Mouse (Mus musculus) right cerebral cortex, postnatal 25 days (tissue): Measurements from ENCODE around the gene Ints5.
A peak's percentile ranks its signal among the peaks of the same experiment; 100 is the strongest.

ENCODE experiments used
- DNase-seq: peaks from one replicate; pipeline ENCODE4 v3.0.0; 2022

Ints5 gene

DNA sequence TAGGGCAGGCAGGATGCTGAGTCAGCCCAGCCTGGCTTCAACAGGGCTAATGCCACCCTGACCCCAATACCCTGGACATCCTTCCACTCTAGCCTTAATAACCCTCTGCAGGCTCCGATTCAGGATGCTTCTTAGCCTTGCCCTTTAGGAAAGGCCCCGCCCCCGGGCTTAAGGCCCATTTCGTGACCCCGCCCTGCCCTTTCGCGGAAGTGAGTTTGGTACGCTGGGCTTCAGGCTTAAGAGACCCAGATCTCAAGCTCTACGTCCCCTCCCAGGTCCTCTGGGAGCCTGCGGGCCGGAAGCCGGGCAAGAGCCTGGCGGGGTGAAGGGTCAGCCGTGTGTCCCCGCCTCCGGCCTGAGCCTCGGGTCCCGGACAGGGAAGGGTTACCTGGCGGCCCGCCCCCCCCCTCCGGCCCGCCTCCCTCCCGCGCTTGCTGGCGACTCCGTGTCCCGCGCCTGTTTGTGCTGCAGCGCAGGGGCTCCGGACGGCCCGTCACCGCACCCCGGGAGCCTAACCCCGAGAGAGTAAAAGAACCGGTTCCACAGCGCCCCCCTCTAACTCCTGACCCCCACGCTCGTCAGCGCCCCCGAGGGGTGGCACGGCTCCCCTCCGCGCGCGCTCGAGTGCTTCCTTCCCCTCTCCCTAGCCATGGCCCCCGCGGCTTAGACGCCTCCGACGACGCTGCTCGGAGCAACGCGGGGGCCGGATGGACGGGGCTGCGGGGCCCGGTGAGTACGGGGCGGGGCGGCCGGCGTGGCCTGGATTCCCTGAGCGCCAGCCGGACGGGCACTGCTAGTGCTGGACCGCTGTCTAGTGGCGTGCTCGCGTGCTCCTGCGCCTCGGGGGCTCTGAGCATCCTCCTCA lies 36.7 kb downstream of the Ints5 start, which contains the start of the genes Rom1 and Eml3:
TSS of gene Rom1 (minus strand) at position 133 of the 865 bp plus-strand sequence.
TSS of gene Eml3 (plus strand) at position 329 of the 865 bp plus-strand sequence.
- DNase-seq = peak; percentile 56

DNA sequence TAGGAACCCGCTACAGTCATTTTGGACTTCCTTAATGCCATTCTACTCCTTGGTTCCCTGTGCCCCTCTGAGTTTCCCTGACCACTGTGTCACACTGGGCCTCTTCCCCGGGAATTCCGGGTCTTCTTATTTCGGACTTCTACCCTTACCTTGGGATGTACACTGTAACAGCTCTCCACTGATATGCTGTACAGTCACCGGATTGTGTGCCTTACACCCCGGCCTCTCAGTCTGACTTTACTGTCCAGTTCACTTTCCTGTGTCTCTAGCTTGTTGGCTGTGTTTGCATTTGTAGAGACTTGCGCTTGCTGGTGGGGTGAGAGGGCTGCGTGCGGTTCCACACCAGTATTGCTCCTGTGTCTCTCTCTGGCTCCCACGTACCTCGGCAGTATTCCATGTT lies 37.3 kb downstream of the Ints5 start:
- no peak for DNase-seq

- no peak for DNase-seq
Observed at GRCm38 (mm10) chr19:8930771-8931170, 38.0 kb downstream of the Ints5 start.

- no peak for DNase-seq
Observed at GRCm38 (mm10) chr19:8936736-8937135, 43.9 kb downstream of the Ints5 start.

- DNase-seq = no peak
Observed at GRCm38 (mm10) chr19:8940526-8941133, 47.8 kb downstream of the Ints5 start.

- DNase-seq = no peak
Observed at GRCm38 (mm10) chr19:8941136-8941514, 48.3 kb downstream of the Ints5 start.

GRCm38 (mm10) chr19:8941515-8942217 lies 48.9 kb downstream of the Ints5 start, which contains the start of gene Mta2:
TSS of gene Mta2 (plus strand) at chr19:8941875.
- DNase-seq = peak; percentile 91

GRCm38 (mm10) chr19:8942276-8942964 lies 49.6 kb downstream of the Ints5 start:
- DNase-seq = peak; percentile 66

DNA sequence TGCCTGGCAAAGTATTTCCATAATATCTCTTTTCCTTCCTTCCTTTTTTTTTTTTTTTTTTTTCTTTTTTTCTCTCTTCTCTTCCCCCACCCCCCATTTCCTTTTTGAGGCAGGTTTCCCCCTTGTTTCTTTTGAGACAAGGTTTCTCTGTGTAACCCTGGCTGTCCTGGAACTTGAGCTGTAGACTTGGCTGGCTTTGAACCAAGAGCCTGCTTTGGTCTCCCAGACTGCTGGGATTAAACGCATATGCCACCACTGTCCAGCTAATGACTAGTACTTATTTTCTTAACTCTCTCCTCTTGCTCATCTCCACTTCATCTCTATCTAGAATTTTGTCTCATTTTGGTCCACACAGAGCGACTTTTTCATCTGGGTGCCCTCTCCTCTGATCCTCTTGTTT lies 50.2 kb downstream of the Ints5 start:
- no peak for DNase-seq

DNA sequence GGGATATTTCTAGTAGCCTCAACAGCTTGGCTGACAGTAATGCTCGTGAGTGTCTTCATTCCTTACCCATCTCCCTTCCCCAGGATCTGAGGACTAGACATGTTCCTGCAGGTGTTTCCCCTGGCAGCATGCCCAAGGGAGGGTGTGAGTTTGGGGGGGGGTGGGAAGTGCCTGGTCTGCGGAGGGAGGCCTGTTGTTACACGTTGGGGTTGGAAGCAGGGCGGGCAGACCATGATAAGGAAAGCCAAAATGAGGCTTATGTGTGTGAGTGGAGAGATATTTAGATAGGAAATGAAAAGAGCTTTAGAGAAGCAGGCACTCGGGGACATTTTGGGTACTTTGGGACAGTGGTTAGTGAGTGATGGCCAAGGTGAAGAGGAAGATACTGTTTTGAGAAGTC lies 51.3 kb downstream of the Ints5 start:
- DNase-seq = no peak

- DNase-seq = no peak
Observed at GRCm38 (mm10) chr19:8944750-8945149, 51.9 kb downstream of the Ints5 start.

DNA sequence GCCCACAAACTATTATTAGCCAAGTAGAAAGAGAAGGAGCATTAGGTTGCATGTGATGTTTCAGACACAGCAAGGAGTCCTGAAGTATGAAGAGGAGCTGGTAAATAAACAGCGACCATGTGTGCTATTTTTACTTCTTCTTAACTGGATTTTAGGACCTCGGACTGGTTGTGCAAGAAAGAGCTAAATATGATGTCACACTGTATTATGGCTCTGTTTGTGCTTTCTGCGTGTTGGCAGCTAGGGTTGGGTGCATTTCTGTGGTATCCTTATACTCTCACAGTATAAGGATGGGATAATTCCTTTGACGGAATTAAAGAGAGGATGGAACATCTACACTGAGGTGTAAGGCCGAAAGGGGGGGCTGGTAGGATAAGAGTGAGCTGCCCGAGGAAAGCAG lies 52.4 kb downstream of the Ints5 start:
- DNase-seq = no peak

- no peak for DNase-seq
Observed at GRCm38 (mm10) chr19:8946929-8947328, 54.1 kb downstream of the Ints5 start.
